Mouse (Mus musculus): ENCODE results near the gene Renbp.

The Renbp gene

GRCm38 (mm10) chrX:73930402-73931062, at the start of gene Renbp:
Gene Renbp (minus strand): TSS chrX:73930850.
- in situ Hi-C loops (cut with MboI) = no loop called here

- in situ Hi-C loops (cut with MboI) = no loop called here
Measured at GRCm38 (mm10) chrX:73977783-73978182, 47.1 kb upstream of the Renbp start.

DNA sequence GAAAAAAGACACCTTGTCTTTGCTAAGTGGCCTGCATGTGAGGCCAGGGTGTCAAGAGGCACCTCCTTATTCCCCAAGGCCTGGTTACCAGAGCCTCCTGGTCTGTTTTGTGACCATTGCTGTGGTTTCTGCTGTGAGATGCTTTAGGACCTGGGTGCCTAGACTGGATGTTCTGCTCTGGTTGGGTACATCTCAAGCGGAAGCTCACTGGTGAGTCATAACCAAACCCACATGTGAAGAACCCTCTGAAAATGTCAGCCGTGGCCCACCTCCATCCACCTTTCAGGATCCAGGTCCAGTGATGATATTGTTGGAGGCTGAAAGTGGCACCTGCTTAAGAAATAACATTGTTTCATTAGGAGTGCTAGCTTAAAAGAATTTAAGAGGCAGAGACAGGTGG, 45.6 kb upstream of the Renbp start:
- in situ Hi-C loops (cut with MboI) = no loop called here

- in situ Hi-C loops (cut with MboI) = no loop called here
Measured at GRCm38 (mm10) chrX:73972774-73973173, 42.1 kb upstream of the Renbp start.

GRCm38 (mm10) chrX:73970781-73971180, 40.1 kb upstream of the Renbp start:
- in situ Hi-C loops (cut with MboI) = no loop called here

DNA sequence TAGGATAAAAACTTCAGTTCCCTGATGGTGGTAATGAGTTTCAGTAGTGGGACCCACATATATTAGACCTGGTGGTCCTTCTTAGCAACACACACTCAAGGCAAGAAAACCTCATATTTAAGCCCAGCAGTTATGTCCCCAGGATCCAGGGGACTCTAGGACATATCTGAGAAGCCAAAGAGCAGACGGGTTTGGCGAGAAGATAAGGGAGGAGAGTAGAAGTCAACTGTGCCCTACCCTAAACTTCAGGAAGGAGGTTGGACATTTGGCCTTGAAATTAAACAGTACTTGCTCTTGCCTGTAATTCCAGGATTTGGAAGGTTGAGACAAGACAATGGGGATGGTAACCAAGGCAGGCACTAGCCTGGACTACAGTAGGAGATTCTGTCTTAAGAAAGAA, 39.1 kb upstream of the Renbp start:
- in situ Hi-C loops (cut with MboI) = loop anchor here (10.0 kb wide), 1 partner anchor 175 kb away; no protein-coding TSS in a partner anchor

DNA sequence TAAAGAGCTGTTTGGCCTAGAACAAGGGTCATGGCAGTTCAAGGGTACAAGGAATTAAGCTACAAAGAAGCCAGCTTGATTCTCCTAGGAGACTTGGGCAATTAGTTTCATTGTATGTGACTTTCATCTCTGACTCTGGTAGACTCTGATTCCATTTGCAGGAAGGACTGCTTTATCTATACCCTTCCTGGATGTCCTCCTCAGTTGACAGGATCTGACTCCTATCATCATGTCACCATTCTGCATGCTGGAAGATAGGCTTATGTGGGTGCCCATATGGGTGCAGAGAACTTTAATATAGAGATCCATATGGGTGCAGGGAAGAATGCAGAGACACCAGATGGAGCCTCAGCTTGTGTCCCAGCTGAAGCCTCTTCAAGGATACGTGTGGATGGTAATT, 38.5 kb upstream of the Renbp start:
- in situ Hi-C loops (cut with MboI) = loop anchor here (10.0 kb wide), 1 partner anchor 174 kb away; no protein-coding TSS in a partner anchor

DNA sequence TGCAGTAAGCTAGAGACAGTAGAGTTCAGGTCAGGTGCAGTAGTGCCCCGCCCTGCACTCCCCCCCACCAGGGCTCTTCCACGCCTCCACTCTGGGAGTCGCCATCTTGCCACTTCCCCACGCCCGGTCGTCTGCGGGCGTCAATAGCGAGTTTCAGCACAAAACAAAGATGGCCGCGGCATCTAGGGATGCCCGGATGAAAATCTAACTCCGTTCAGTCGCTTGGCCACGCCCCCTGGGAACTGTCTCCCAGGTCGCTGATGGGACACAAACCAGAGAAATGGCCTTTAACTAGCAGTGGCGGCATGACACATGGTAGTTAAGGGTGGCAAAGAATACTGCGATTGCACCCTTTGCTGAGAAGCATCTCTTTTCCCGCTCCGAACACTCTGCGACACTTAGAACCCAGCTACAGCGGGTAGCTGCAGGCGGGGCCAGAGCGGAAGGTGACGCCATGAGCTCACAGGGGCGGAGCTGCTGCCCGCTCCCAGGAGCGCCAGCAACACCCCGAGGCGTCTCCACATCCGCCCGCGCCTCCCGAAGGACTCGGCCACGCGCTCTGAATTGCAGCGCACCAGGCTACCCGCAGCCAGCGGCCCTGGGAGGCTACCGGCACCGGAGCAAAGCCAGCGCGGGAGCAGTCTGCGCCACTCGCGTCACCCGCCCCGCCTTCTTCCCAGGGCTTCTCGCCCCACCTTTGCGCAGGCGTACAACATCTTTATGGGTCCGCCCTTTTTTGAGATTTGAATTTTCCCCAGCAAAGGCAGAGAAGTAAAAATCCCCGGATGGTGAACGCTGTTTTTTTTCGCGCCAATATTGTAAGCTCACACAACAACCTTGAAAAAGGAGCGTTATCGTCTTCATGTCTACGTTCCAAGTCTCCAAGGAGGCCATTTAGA, 36.8 kb upstream of the Renbp start:
- in situ Hi-C loops (cut with MboI) = loop anchor here (10.0 kb wide), 1 partner anchor 173 kb away; no protein-coding TSS in a partner anchor

- in situ Hi-C loops (cut with MboI) = loop anchor here (10.0 kb wide), 1 partner anchor 172 kb away; no protein-coding TSS in a partner anchor
Measured at GRCm38 (mm10) chrX:73966248-73967176, 35.9 kb upstream of the Renbp start, which contains the start of gene Hcfc1. Gene Hcfc1 (minus strand): TSS chrX:73966357.

- in situ Hi-C loops (cut with MboI) = loop anchor here (10.0 kb wide), 1 partner anchor 171 kb away; no protein-coding TSS in a partner anchor
Measured at GRCm38 (mm10) chrX:73965307-73965706, 34.7 kb upstream of the Renbp start.

DNA sequence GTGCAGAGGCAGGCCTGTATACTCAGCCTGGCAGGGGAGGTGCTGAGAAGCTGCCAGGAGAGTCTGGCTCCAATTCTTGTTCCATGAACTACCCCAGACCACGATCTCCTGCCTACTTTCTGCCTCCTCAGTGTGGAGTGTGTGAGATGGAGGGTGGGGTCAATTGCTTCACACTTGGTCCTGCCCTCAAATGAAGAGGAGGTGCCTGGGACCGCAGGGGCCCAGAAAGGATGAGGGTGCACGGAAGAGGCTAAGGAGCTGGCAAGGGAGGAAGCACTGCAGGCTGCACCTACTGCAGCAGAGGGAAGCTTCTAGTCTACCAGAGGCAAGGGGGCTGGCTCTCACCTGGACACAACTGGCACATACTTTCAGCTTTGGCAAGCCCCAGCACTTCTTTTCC, 33.7 kb upstream of the Renbp start:
- in situ Hi-C loops (cut with MboI) = loop anchor here (10.0 kb wide), 1 partner anchor 170 kb away; no protein-coding TSS in a partner anchor

DNA sequence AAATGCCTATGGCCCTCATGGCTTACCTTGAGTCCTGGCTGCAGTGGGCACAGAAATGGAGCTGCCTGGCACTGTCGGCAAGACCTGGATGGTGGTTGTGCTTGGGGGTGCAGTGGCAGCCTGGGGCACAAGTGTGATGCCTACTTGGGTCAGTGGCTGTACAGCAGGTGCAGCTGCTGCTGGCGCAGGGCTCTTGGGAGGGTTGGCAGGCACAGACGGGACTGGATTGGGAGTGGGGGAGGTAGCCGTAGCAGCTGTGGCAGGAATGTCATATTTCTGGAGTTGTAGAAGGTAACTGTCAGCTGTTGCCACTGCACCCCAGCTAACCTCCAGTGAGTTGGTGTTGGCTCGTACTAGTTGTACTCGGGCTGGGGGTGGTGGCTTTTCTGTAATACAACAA, 24.3 kb upstream of the Renbp start:
- in situ Hi-C loops (cut with MboI) = no loop called here

- in situ Hi-C loops (cut with MboI) = no loop called here
Measured at GRCm38 (mm10) chrX:73952603-73953002, 22.0 kb upstream of the Renbp start.

DNA sequence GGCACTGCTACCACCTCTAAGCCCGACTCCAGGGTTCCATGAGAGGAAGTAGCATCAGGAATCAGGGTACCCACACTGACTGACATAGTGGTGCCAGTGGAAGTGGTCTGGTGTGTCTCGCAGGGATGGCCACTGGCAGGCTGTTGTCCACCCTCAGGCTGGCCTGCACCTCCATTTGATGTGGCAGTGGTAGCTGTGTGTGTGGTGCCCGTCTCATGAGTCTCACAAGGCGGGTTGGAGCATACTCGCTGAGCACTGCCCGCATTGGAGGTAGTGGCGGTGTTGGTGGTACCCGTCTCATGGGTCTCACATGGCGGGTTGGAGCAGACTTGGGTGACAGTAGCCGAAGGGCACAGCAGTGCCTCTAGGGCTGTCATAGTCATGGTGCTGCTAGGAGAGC, 18.7 kb upstream of the Renbp start:
- in situ Hi-C loops (cut with MboI) = no loop called here

GRCm38 (mm10) chrX:73948647-73949046, 18.0 kb upstream of the Renbp start:
- in situ Hi-C loops (cut with MboI) = no loop called here

DNA sequence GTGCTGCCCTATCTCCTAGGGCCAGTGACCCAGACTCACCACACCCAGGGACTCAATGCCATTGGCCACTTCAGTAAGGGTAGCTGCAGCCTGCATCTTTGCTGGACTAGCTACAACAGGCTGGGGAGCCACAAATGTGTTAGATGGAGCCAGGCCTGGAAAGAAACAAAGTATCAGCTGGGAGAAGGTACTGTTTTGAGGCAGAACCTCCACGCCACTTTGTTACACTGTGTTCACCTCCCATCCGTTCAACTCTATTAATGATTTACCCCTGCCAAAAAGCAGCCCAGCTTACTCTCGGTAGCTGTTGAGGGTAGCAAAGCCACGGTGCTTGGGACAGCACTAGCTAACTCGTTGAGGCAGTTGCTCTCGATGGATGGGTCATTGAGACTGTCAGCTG, 16.2 kb upstream of the Renbp start:
- in situ Hi-C loops (cut with MboI) = no loop called here

- in situ Hi-C loops (cut with MboI) = no loop called here
Measured at GRCm38 (mm10) chrX:73942294-73942693, 11.6 kb upstream of the Renbp start.

DNA sequence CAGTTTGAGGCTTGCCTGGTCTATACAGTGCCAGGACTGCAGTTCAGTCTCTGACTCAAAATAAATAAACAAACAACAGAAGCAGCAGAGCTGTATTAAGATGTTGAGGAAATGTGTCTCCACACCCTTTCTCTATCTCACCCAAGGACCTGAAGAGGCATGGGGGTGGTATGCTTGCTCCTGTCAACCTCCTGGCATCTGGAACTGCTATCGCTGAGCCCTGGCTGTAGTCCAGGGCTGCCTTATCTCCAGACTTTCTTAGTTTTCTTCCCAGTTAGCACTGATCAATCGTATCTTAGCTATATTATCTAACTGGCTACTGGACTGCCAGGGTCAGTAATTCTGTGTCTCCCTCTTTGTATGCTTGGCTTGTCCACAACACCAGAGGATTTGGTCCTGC, 11.2 kb upstream of the Renbp start:
- in situ Hi-C loops (cut with MboI) = no loop called here

DNA sequence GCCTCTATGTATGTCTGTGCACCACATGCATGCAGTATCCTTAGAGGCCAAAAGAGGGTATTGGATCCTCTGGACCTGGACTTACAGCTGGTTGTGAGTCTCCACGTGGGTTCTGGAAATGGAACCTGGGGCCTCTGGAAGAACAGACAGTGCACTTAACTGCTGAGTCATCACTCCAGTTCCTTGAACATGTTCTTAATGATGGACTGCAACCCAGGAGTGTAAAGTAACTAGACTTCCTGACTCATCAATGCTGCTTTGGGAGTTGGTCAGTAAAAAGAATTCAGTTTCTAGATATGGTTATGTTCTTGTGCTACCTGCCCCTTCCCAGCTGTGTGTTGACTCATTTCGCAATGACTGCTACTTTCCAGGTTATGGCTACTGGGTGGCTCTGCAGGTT, 1.2 kb upstream of the Renbp start:
- in situ Hi-C loops (cut with MboI) = no loop called here

DNA sequence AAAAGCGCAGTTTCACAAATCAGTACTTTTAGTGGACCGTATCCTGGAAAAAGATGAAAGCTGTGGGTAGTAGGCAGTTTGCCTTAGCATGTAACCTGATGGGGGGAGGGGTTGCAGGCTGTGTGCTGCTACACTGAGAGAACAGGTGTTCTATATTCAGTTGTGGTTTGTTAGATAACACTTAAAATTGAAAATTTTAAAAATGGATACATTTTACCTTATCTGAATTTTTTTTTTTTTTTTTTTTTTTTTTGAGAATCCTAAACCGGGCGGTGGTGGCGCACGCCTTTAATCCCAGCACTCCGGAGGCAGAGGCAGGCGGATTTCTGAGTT, 8.1 kb downstream of the Renbp start:
- in situ Hi-C loops (cut with MboI) = no loop called here

- in situ Hi-C loops (cut with MboI) = no loop called here
Measured at GRCm38 (mm10) chrX:73921823-73922549, 8.7 kb downstream of the Renbp start, which contains the start of the genes Arhgap4 and Naa10. Gene Arhgap4 (minus strand): TSS chrX:73921870. Gene Naa10 (minus strand): TSS chrX:73921944.

Measured in mature B cell (primary cell).